Mouse (Mus musculus): ENCODE data around the gene Rfk.

DNA sequence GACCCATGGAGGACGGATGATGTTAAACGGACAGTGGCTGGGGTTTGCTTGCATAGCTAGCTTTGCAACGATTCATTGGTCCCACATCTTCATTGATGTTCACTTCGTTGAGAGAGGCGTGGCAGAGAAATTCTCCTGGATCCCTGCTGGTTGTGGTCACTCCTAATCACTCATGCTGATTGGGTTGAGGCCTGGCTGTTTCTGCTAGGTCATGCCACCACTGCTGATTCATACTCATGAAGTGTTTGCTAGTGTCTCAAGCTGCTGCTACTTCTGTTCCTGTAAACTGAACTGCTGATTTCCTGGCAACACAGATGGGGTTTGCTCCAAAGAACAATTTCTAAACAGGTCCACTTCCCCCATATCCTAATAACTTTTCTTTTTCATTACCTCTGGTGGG lies 13.0 kb downstream of the Rfk start:
- TF ChIP-seq CTCF (IDR thresholded peaks at IDR 0.05; ENCODE audit: low read depth) (no peak), EP300 (IDR thresholded peaks at IDR 0.05; ENCODE audit: low read depth) (no peak)

Measured in liver, postnatal 0 days (tissue).